Mouse (Mus musculus): ENCODE data around the gene Gm28048.

DNA sequence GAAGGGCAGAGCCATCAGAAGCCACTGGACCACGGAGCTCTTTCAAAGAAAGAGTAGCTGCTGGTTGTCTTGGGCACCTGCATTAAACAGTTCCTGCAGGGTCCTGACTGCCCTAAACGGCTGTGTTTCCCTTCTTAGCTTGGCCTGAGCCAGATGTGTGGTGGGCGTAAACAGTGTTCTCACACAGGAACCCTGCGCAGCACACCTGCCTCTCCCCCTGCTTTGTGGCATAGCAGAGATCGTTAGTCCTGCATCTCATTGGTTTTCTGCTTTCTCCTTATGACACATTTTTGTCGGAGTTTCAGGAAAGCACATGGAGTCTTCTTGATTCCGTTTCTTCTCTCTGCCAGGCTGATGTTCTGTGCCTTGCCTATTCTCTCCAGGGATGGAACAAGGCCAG, 166.0 kb downstream of the Gm28048 start:
- TF ChIP-seq POLR2A (IDR thresholded peaks at IDR 0.05; ENCODE audit: borderline replicate concordance, control insufficient read depth, low read depth, low read length) (no peak), CTCF (IDR thresholded peaks at IDR 0.05; ENCODE audit: control insufficient read depth, insufficient read depth, low read length) (no peak)
